Mouse (Mus musculus): ENCODE measurements around the gene Mapk8ip2. TPM values are rescaled to one million over a fixed set of nuclear protein-coding genes. Genes with fewer than 3 reads are reported as not detected.
A peak's percentile ranks its signal among the peaks of the same experiment; 100 is the strongest.

Gene Mapk8ip2
- total and polyA plus RNA-seq, 3 experiments, result 0.01 to 0.04 TPM; not detected in 1

DNA sequence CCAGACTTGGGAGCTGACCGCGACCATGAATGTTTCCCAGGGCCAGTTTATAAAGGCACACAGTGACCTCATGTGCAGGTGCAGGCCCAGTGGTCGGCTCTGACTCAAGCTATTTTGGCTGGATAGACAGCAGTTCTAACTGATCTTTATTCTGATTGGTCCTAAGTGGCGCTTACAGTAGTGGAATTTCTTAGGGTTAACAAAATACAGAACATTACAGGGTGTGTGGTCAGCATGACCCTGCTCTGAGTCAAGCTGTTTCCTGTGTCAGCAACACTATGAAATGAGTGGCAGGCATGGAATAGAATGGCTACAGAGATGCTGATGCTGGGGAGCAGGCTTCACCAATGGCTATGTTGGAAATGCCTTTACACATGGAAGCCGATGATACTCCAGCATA, 17.8 kb upstream of the Mapk8ip2 start:
- H3K4me3 ChIP-seq (ENCODE audit: control insufficient read depth in 1 of 2, insufficient read depth in 1 of 2, low read depth in 2 of 2, low read length in 2 of 2), result no peak overlapping the region
- TF ChIP-seq ETS1 (IDR thresholded peaks at IDR 0.05; ENCODE audit: low read depth, low read length) (no peak), ZMIZ1 (IDR thresholded peaks at IDR 0.05; ENCODE audit: low read depth, low read length) (no peak), MXI1 (IDR thresholded peaks at IDR 0.05; ENCODE audit: low read depth, low read length) (no peak), SIN3A (IDR thresholded peaks at IDR 0.05; ENCODE audit: low read length) (no peak), ZKSCAN1 (IDR thresholded peaks at IDR 0.05; ENCODE audit: low read depth, low read length) (no peak), HCFC1 (IDR thresholded peaks at IDR 0.05; ENCODE audit: low read depth, low read length) (no peak), USF1 (IDR thresholded peaks at IDR 0.05; ENCODE audit: low read depth, low read length) (no peak), SMC3 (IDR thresholded peaks at IDR 0.05; ENCODE audit: low read depth, low read length) (no peak), CHD2 (IDR thresholded peaks at IDR 0.05; ENCODE audit: low read length) (no peak), CTCF (IDR thresholded peaks at IDR 0.05 in 2 of 3, conservative IDR thresholded peaks at IDR 0.05 in 1 of 3; ENCODE audit: control insufficient read depth in 1 of 3, insufficient read depth in 1 of 3, low read depth in 2 of 3, low read length in 3 of 3, poor library complexity in 1 of 3, severe bottlenecking in 1 of 3) (no peak), BHLHE40 (IDR thresholded peaks at IDR 0.05; ENCODE audit: borderline replicate concordance, low read depth, low read length) (no peak), UBTF (IDR thresholded peaks at IDR 0.05; ENCODE audit: borderline replicate concordance, insufficient read depth, low read depth, low read length) (no peak), GATA1 (IDR thresholded peaks at IDR 0.05; ENCODE audit: low read depth, low read length) (no peak), RAD21 (IDR thresholded peaks at IDR 0.05; ENCODE audit: low read depth, low read length) (no peak)
- H3K9ac ChIP-seq (ENCODE audit: control insufficient read depth, low read depth, low read length, poor library complexity, severe bottlenecking), result no peak overlapping the region
- no peak overlapping the region for H3K27ac ChIP-seq (ENCODE audit: control insufficient read depth, low read depth, low read length)
- no peaks in the 10 kb centered on the region for H3K79me2 ChIP-seq (ENCODE audit: control insufficient read depth, insufficient read depth, low read length, poor library complexity)
- peaks cover 0 to 3% of the 10 kb centered on the region in 2 experiments; a peak in 1 of 4 replicates for H3K36me3 ChIP-seq (ENCODE audit: control insufficient read depth in 1 of 2, insufficient read depth in 2 of 2, low read length in 2 of 2)
- H3K4me1 ChIP-seq (ENCODE audit: control insufficient read depth in 1 of 2, insufficient read depth in 2 of 2, low read length in 2 of 2), result 0 out of 4 replicates have a peak, but pooled peaks cover 0 to 4% of the 10 kb centered on the region in 2 experiments
- no peak for DNase-seq (ENCODE audit: low read depth, low spot score)
- peaks cover 0 to 2% of the 10 kb centered on the region in 2 experiments; a peak in 2 of 4 replicates for H3K27me3 ChIP-seq (ENCODE audit: control insufficient read depth in 1 of 2, insufficient read depth in 2 of 2, low read length in 2 of 2)
- H3K9me3 ChIP-seq (replicated peaks; ENCODE audit: insufficient read depth, low read length), result no peaks in the 10 kb centered on the region

DNA sequence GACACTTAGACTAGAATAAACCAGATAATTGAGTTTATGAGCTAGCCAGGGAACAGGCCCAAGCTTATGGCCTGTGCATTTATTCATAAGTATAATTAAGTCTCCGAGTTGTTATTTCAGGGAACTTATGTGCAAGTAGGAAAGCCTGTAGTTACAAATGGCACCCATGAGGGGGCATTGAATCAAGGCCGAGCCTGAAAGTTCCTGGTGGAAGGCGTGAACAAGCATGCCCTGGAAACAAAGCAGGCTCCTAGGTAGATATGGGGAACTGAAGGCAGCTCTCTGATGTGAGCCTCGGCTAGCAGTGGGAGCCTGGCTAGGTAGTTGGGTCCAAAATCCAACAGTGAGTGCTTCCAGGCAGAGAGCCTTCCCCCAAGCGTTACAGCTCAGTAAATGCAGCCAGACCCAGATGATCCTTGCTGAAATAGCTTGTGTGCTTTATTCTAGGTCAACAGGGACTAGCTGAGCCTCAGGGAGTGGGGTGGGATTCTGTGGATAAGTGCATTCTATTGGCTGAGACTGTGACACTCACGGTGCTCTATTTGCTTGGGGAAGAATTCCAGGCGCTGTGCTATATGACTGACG, 11.1 kb upstream of the Mapk8ip2 start:
- H3K9me3 ChIP-seq (replicated peaks; ENCODE audit: insufficient read depth, low read length), result no peaks in the 10 kb centered on the region

More for the DNA sequence above, 11.1 kb upstream of the Mapk8ip2 start:
- peak; percentile 37 for DNase-seq (ENCODE audit: low read depth, low spot score)
- H3K4me3 ChIP-seq (ENCODE audit: control insufficient read depth in 1 of 2, insufficient read depth in 1 of 2, low read depth in 2 of 2, low read length in 2 of 2), result no peak overlapping the region
- H3K9ac ChIP-seq (ENCODE audit: control insufficient read depth, low read depth, low read length, poor library complexity, severe bottlenecking), result no peak overlapping the region
- H3K27me3 ChIP-seq (ENCODE audit: control insufficient read depth in 1 of 2, insufficient read depth in 2 of 2, low read length in 2 of 2), result peaks cover 6 to 8% of the 10 kb centered on the region in 2 experiments
- no peak for TF ChIP-seq ZNF384 (IDR thresholded peaks at IDR 0.05; ENCODE audit: low read depth, low read length)
- TF ChIP-seq CTCF (IDR thresholded peaks at IDR 0.05 in 2 of 3, conservative IDR thresholded peaks at IDR 0.05 in 1 of 3; ENCODE audit: control insufficient read depth in 1 of 3, insufficient read depth in 1 of 3, low read depth in 2 of 3, low read length in 3 of 3, poor library complexity in 1 of 3, severe bottlenecking in 1 of 3), result peak in 2 of 3 experiments; percentile 15 to 19; a peak in 1 of 6 replicates
- no peak overlapping the region for H3K27ac ChIP-seq (ENCODE audit: control insufficient read depth, low read depth, low read length)
- H3K4me1 ChIP-seq (ENCODE audit: control insufficient read depth in 1 of 2, insufficient read depth in 2 of 2, low read length in 2 of 2), result no peaks in the 10 kb centered on the region
- H3K36me3 ChIP-seq (ENCODE audit: control insufficient read depth in 1 of 2, insufficient read depth in 2 of 2, low read length in 2 of 2), result no peaks in the 10 kb centered on the region
- no peaks in the 10 kb centered on the region for H3K79me2 ChIP-seq (ENCODE audit: control insufficient read depth, insufficient read depth, low read length, poor library complexity)
